Mouse (Mus musculus): ENCODE data around the gene Slc25a45.

Slc25a45 gene

DNA sequence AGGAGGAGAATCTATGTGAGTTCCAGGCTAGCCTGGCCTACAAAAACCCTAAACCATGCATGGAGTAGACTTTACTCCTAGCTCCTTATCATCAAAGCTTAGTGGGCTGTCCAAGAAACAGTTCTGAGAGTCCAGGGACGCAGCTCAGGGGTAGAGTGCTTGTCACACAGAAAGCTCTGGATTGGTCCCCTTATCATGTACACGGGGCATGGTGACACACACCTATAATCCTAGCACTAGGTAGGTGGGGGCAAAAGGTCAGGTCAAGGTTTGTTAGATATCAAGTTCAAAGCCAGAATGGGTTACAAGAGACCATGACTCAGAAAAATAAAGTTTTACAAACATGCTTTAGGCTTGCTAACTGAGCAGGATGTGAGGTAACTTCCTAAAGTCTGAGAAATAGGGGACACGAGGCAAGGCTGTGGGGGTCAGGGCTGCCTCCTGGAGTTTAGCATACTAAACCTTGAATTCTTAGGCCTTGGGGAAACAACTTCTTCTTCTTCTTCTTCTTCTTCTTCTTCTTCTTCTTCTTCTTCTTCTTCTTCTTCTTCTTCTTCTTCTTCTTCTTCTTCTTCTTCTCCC is 9.7 kb downstream of the Slc25a45 start:
- DNase-seq (ENCODE audit: extremely low read depth, insufficient read length, low spot score), result no peak

DNA sequence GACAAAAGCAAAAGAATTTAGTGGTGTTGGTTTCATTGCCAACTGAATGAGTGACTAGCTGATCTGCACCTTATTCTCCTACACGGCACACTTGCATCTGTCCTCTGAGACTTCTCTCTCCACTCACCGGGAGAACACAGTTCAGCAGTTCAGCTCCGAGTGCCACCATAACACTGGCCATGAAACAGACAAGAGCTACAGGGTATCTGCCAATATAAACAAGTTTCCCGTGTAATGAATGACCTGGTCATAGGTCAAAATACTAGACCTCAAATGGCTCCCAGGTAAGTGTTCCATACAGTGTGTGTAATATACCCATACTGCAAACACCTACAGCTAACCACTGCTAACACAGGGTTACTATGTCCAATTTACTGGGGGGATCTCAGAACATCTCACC is 11.6 kb downstream of the Slc25a45 start:
- no peak for DNase-seq (ENCODE audit: extremely low read depth, insufficient read length, low spot score)

DNA sequence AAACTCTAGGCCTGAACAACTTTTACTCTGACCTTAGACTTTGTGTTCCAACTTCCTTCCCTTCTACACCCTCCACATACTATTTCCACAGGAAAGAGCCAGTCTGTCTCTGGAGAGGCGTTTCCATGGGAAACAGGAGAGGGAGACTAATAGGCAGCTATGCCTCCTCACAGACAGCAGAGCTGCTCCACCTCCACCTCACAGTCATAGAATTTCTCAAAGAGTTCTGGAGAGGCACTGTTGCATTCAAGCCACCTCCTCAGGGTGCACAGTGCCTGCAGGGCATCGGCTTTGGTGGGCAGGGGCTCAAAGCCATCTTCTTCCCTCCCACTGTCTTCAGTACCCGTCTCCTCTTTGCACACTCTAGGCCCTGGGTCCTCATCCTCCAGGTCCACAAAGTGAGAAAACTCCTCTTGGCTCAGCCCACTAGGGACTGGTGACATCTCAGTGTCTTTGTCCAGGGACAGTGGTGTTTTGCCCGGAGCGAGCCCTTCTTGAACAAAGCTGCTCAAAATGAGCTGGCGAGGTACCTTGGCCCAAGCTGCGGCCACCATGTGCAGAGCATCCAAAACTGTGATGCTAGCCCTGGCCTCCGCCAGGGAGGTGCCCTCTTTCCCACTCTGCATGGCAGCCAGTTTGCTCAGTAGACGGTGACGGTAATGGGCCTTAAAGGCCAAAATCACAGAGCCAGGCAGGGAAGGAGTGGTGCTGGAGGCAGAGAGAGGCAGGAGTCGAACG is 14.1 kb downstream of the Slc25a45 start:
- DNase-seq (ENCODE audit: extremely low read depth, insufficient read length, low spot score), result no peak

DNA sequence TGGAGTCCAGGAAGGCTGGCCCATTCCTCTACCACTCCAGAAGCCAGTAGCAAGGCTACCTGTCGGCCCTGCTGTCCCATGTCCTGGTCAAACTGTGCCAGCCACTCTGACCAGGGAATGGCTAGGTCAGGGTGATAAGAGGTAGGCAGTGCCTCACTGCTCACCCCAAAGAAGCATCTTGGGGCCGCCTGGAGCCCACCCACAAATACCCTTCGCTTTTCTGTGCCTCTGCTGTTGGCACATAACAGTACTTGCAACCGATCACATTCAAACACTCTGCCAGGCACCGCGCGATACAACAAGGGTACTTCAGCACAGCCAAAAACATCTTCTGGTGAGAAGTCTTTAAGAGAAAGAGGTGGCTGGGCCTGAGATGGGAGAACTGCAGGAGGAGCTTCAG is 14.7 kb downstream of the Slc25a45 start:
- DNase-seq (ENCODE audit: extremely low read depth, insufficient read length, low spot score), result no peak

DNA sequence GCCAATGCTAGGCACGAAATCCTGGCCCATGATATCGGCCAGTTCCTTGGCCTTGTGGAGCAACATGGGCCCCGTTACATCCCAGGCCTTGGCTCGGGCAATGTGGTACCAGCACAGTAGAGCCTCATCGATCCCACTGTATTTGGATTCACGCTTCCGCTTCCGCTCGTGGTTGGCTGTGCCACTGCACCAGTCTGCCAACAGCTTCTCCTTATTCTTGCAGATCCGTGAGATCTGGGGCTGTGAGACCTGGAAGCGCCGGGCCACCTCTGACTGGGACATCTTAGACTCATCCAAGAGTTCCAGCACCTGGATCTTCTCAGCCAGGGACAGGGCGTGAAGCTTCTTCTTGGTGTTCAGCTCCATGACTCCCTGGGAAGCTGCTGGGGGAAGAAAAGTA is 15.1 kb downstream of the Slc25a45 start:
- DNase-seq (ENCODE audit: extremely low read depth, insufficient read length, low spot score), result no peak

- no peak for DNase-seq (ENCODE audit: extremely low read depth, insufficient read length, low spot score)
These were observed 15.8 kb downstream of the Slc25a45 start for GRCm38 (mm10) chr19:5893282-5894001.

DNA sequence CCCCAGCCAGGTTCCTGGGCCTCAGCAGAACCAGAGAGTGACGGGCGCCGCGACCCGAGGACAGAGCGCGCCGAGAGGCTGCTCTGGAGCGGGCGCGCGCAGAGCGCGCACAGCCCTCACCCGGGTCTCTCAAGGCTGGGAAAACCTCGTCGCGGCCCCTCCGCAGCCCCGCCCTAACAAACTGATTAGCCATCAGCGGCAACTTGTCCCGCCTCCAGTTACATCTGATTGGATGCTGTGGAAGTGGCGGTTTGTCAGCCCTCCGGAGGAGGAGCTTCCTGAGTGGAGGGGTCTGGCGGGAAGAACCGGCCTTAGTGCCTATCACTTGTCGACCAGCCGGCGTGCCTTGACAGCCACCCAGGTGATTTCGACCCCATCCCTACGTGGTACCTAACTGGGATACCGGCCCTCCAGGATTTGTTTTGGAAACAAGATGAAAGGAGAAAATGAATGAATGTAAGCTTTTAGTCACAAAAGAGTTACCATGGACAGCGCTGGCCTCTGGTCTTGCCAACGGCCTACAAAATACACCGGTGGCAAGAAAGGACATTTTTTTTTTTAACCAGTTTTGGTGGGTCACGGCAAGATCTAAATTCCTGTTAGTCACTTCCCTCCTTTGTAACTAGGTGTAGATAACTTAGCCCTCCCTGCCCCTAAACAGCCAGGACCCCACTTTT is 16.5 kb downstream of the Slc25a45 start, which contains the start of gene Tigd3:
Gene Tigd3, minus strand, starts transcription at position 148 of the 677 bp plus-strand sequence.
- DNase-seq (ENCODE audit: extremely low read depth, insufficient read length, low spot score), result peak; percentile 75

DNA sequence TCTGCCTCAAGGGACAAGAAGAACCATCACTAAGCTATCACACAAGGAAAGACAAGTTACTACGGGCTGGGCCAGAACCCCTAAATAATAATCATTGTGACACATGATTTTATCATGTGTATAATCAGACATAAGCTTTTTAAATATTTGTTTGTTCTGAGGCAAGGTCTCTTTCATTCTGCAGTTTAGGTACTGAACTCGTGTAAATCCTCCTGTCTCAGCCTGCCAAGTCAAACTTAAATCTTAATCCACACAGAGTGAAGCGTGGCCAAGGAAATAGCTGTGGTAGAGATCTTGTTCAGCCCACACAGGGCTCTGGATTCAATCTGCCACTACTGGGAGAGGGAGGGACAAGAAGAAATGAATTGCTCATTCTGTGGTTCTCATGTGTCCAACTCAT is 29.7 kb downstream of the Slc25a45 start:
- DNase-seq (ENCODE audit: extremely low read depth, insufficient read length, low spot score), result no peak

DNA sequence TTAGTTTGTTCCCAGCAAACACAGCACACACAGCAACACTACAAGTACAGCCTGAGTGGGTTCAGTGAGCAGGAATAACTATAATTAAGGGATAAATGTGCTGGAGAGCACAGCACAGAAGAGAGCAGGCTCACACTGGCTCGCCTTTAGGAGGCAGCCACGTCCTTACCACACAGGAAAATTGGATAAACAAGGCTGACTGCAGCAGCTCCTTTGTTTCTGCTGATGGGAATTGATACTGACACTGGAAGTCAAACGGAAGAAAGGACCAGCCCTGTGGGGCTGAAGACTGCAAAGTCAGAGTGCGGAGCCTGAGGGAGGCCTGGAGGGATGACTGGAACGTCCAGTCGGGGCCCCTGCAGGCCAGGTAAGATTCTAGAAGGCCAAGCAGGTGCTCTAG is 32.6 kb downstream of the Slc25a45 start:
- DNase-seq (ENCODE audit: extremely low read depth, insufficient read length, low spot score), result no peak

DNA sequence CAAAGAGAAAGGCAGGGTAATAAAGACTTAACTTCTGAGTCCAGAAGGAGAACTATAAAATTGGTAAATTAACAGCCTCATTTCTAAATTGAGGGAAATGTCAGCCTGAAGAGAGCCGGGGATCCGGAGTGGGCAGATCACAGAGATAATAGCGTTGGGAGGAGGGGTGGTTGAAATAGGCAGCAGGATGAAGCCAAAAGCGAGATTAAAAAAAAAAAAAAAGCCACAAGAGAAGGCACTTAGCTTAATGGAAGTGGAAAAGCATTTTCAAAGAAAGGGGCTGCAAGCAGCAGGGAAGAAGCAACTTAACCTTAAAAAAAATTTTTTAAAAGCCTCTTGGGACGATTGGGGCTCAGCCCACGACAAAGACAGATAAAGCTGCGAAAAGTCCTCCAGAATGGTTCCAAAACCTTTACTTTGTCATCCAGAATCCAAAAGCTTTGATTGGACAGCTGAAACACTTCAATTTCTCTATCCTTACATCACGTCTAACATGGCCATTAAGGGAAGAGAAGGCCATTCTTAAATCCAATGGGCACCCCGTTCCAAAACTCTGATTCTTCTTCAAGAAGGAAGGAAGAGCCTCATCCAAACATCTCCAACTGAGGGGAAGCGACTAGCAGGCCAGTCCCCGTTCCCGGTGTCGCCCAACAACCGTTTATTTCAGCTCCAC is 34.0 kb downstream of the Slc25a45 start:
- no peak for DNase-seq (ENCODE audit: extremely low read depth, insufficient read length, low spot score)

GRCm38 (mm10) chr19:5912103-5913006 is 34.7 kb downstream of the Slc25a45 start:
- peak; percentile 99 for DNase-seq (ENCODE audit: extremely low read depth, insufficient read length, low spot score)

- no peak for DNase-seq (ENCODE audit: extremely low read depth, insufficient read length, low spot score)
These were observed 35.6 kb downstream of the Slc25a45 start, which contains the start of gene Dpf2 for GRCm38 (mm10) chr19:5913007-5913719. Gene Dpf2, minus strand, starts transcription at chr19:5913010.

DNA sequence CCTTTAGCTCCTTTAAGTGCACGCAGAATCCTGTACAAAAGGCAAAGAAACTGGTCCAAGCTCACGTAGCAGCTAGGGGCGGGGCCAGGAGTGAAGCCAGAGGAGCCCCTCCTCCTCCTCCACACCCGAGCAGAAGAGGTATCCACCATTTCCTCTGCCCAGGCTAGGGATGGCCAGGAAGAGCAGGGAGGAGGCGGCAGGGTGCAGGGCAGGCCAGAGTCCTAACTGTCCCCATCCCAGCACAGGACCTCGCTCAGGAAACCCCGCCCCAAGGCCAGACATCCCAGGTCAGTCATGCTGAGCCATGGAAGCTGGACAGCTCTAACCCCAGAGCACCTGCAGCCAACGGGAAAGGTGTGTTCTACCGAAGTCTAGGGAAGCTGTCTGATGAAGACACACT is 44.1 kb downstream of the Slc25a45 start:
- DNase-seq (ENCODE audit: extremely low read depth, insufficient read length, low spot score), result no peak

GRCm38 (mm10) chr19:5922119-5922942 is 44.7 kb downstream of the Slc25a45 start:
- no peak for DNase-seq (ENCODE audit: extremely low read depth, insufficient read length, low spot score)

DNA sequence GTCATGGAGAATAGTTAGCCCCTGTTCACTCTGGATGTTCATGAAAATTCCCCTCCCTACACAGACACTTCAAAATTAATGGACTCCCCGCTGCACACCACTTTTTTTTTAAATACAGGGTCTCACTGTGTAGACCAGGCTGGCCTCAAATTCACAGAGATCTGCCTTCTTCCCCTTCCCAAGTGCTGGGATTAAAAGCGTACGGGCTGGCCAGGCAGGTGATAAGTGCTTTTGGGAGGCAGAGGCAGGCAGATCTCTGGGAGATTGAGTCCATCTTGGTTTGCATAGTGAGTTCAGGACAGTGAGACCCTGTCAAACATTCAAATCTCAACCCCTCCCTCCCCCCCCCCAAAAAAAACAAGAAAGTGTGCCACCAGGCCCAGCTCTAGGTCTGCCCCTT is 45.4 kb downstream of the Slc25a45 start:
- DNase-seq (ENCODE audit: extremely low read depth, insufficient read length, low spot score), result no peak

GRCm38 (mm10) chr19:5923990-5924712 is 46.5 kb downstream of the Slc25a45 start:
- peak; percentile 82 for DNase-seq (ENCODE audit: extremely low read depth, insufficient read length, low spot score)

- peak; percentile 96 for DNase-seq (ENCODE audit: extremely low read depth, insufficient read length, low spot score)
These were observed 47.1 kb downstream of the Slc25a45 start, which contains the start of gene Cdc42ep2 for GRCm38 (mm10) chr19:5924713-5925093. Gene Cdc42ep2, minus strand, starts transcription at chr19:5924816.
